Mouse (Mus musculus): ENCODE measurements at regions not wholly inside any gene's neighbourhood (a gene's known extent, or its start where the extent isn't known, plus 50 kb on each side); places are given as distances from the start of the nearest gene placed in this dataset.

- no peak for TF ChIP-seq CTCF (IDR thresholded peaks at IDR 0.05; ENCODE audit: low read depth)
- Histone ChIP-seq H3K9ac (ENCODE audit: low read depth, low read length) (no peak overlapping the region), H3K27ac (no peak overlapping the region), H3K4me1 (replicated peaks; ENCODE audit: insufficient read depth, low read length) (no peaks in the 10 kb centered on the region), H3K9me3 (replicated peaks; ENCODE audit: low read length) (no peaks in the 10 kb centered on the region), H3K4me2 (ENCODE audit: low read length) (no peak overlapping the region), H3K4me3 (replicated peaks; ENCODE audit: low read depth, low read length) (no peak overlapping the region), H3K27me3 (ENCODE audit: insufficient read depth, low read length) (no peaks in the 10 kb centered on the region), H3K36me3 (ENCODE audit: insufficient read depth, low read length) (no peaks in the 10 kb centered on the region)
- ATAC-seq (replicated peaks; ENCODE audit: low FRiP score, low read depth) = no peak
- WGBS = 92% methylated on average over 6 of the region's 6 CpGs
- DNase-seq (ENCODE audit: low spot score) = no peak
Observed at GRCm38 (mm10) chr8:115921889-115922288, 214.3 kb upstream of the Maf start.

GRCm38 (mm10) chr8:115906650-115907049 is 199.1 kb upstream of the Maf start:
- Histone ChIP-seq H3K9me3 (replicated peaks; ENCODE audit: low read length) (no peaks in the 10 kb centered on the region), H3K36me3 (ENCODE audit: insufficient read depth, low read length) (no peaks in the 10 kb centered on the region), H3K4me3 (replicated peaks; ENCODE audit: low read depth, low read length) (no peak overlapping the region), H3K9ac (ENCODE audit: low read depth, low read length) (no peak overlapping the region), H3K4me1 (replicated peaks; ENCODE audit: insufficient read depth, low read length) (no peaks in the 10 kb centered on the region), H3K27me3 (ENCODE audit: insufficient read depth, low read length) (no peaks in the 10 kb centered on the region), H3K27ac (no peak overlapping the region), H3K4me2 (ENCODE audit: low read length) (no peak overlapping the region)
- TF ChIP-seq CTCF (IDR thresholded peaks at IDR 0.05; ENCODE audit: low read depth) = no peak
- ATAC-seq (replicated peaks; ENCODE audit: low FRiP score, low read depth) = no peak
- WGBS = 88% methylated on average over 5 of the region's 5 CpGs
- DNase-seq (ENCODE audit: low spot score) = no peak

- ATAC-seq (replicated peaks; ENCODE audit: low FRiP score, low read depth) (no peak), DNase-seq (ENCODE audit: low spot score) (no peak)
- WGBS = 49% methylated on average over 6 of the region's 6 CpGs
- Histone ChIP-seq H3K36me3 (ENCODE audit: insufficient read depth, low read length) (no peaks in the 10 kb centered on the region), H3K4me3 (replicated peaks; ENCODE audit: low read depth, low read length) (no peak overlapping the region), H3K9me3 (replicated peaks; ENCODE audit: low read length) (no peaks in the 10 kb centered on the region), H3K4me1 (replicated peaks; ENCODE audit: insufficient read depth, low read length) (no peaks in the 10 kb centered on the region), H3K27me3 (ENCODE audit: insufficient read depth, low read length) (no peaks in the 10 kb centered on the region), H3K27ac (no peak overlapping the region), H3K4me2 (ENCODE audit: low read length) (no peak overlapping the region), H3K9ac (ENCODE audit: low read depth, low read length) (no peak overlapping the region)
- TF ChIP-seq CTCF (IDR thresholded peaks at IDR 0.05; ENCODE audit: low read depth) = no peak
Observed at GRCm38 (mm10) chr8:115903853-115904420, 196.3 kb upstream of the Maf start.

- H3K36me3 ChIP-seq (ENCODE audit: insufficient read depth, low read length) = no peaks in the 10 kb centered on the region
- H3K9ac ChIP-seq (ENCODE audit: low read depth, low read length) = no peak overlapping the region
- H3K4me3 ChIP-seq (replicated peaks; ENCODE audit: low read depth, low read length) = no peak overlapping the region
- 51% methylated on average over 6 of the region's 6 CpGs for WGBS
- peak overlapping the region; percentile 60; the same call in 1 of the 2 replicates for H3K27ac ChIP-seq
- peak; percentile 82 for DNase-seq (ENCODE audit: low spot score)
- no peak for ATAC-seq (replicated peaks; ENCODE audit: low FRiP score, low read depth)
- no peak for TF ChIP-seq CTCF (IDR thresholded peaks at IDR 0.05; ENCODE audit: low read depth)
- H3K9me3 ChIP-seq (replicated peaks; ENCODE audit: low read length) = no peaks in the 10 kb centered on the region
- H3K4me1 ChIP-seq (replicated peaks; ENCODE audit: insufficient read depth, low read length) = no peaks in the 10 kb centered on the region
- no peaks in the 10 kb centered on the region for H3K27me3 ChIP-seq (ENCODE audit: insufficient read depth, low read length)
- H3K4me2 ChIP-seq (ENCODE audit: low read length) = no peak overlapping the region
Observed at GRCm38 (mm10) chr8:115897521-115898178, 190.1 kb upstream of the Maf start.

GRCm38 (mm10) chr8:115897086-115897485 is 189.5 kb upstream of the Maf start:
- no peak for TF ChIP-seq CTCF (IDR thresholded peaks at IDR 0.05; ENCODE audit: low read depth)
- Histone ChIP-seq H3K4me1 (replicated peaks; ENCODE audit: insufficient read depth, low read length) (no peaks in the 10 kb centered on the region), H3K9me3 (replicated peaks; ENCODE audit: low read length) (no peaks in the 10 kb centered on the region), H3K9ac (ENCODE audit: low read depth, low read length) (no peak overlapping the region), H3K36me3 (ENCODE audit: insufficient read depth, low read length) (no peaks in the 10 kb centered on the region), H3K4me2 (ENCODE audit: low read length) (no peak overlapping the region), H3K27me3 (ENCODE audit: insufficient read depth, low read length) (no peaks in the 10 kb centered on the region), H3K27ac (no peak overlapping the region), H3K4me3 (replicated peaks; ENCODE audit: low read depth, low read length) (no peak overlapping the region)
- DNase-seq (ENCODE audit: low spot score) (peak; percentile 66), ATAC-seq (replicated peaks; ENCODE audit: low FRiP score, low read depth) (no peak)
- 62% methylated on average over 4 of the region's 4 CpGs for WGBS

GRCm38 (mm10) chr8:115896066-115896465 is 188.5 kb upstream of the Maf start:
- no peak overlapping the region for H3K27ac ChIP-seq
- TF ChIP-seq CTCF (IDR thresholded peaks at IDR 0.05; ENCODE audit: low read depth) = no peak
- H3K4me2 ChIP-seq (ENCODE audit: low read length) = no peak overlapping the region
- H3K4me1 ChIP-seq (replicated peaks; ENCODE audit: insufficient read depth, low read length) = no peaks in the 10 kb centered on the region
- 87% methylated on average over 4 of the region's 4 CpGs for WGBS
- H3K9ac ChIP-seq (ENCODE audit: low read depth, low read length) = no peak overlapping the region
- H3K4me3 ChIP-seq (replicated peaks; ENCODE audit: low read depth, low read length) = no peak overlapping the region
- H3K9me3 ChIP-seq (replicated peaks; ENCODE audit: low read length) = no peaks in the 10 kb centered on the region
- DNase-seq (ENCODE audit: low spot score) (no peak), ATAC-seq (replicated peaks; ENCODE audit: low FRiP score, low read depth) (no peak)
- no peaks in the 10 kb centered on the region for H3K27me3 ChIP-seq (ENCODE audit: insufficient read depth, low read length)
- no peaks in the 10 kb centered on the region for H3K36me3 ChIP-seq (ENCODE audit: insufficient read depth, low read length)
